Mouse (Mus musculus) hindbrain, embryonic 15.5 days (tissue): ENCODE results near the gene Agbl4. TPM values are rescaled to one million over a fixed set of nuclear protein-coding genes. Genes with fewer than 3 reads are reported as not detected.

Source experiments
- ATAC-seq: fragments of 200-750 bp; cut with Nextera tagmentation; 2 replicates; pipeline ENCODE4 v1.8.0; 2017; ENCODE audit warnings: low read depth, moderate number of reproducible peaks, moderate TSS enrichment; ENCODE audit not compliant: low FRiP score
- H3K27ac ChIP-seq: fragments of 300-500 bp; sonication (generic); replicated peaks from 2 replicates; pipeline ENCODE4 v1.5.1; 2015; ENCODE audit warnings: mild to moderate bottlenecking, inconsistent platforms
- H3K27me3 ChIP-seq: fragments of 300-500 bp; sonication (generic); 2 replicates; pipeline ENCODE4 v1.6.1; 2015; ENCODE audit warnings: control low read depth, inconsistent platforms
- H3K36me3 ChIP-seq: fragments of 300-500 bp; sonication (generic); 2 replicates; pipeline ENCODE4 v1.6.1; 2015; ENCODE audit warnings: control low read depth, inconsistent platforms
- H3K4me1 ChIP-seq: fragments of 300-500 bp; sonication (generic); replicated peaks from 2 replicates; pipeline ENCODE4 v1.6.1; 2015; ENCODE audit warnings: control low read depth, inconsistent platforms
- H3K4me2 ChIP-seq: fragments of 300-500 bp; sonication (generic); 2 replicates; pipeline ENCODE4 v1.6.1; 2015; ENCODE audit warnings: moderate library complexity, mild to moderate bottlenecking, inconsistent platforms
- H3K4me3 ChIP-seq: fragments of 300-500 bp; sonication (generic); 2 replicates; pipeline ENCODE4 v1.5.1; 2015; ENCODE audit warnings: mild to moderate bottlenecking, inconsistent platforms
- H3K9ac ChIP-seq: fragments of 300-500 bp; sonication (generic); 2 replicates; pipeline ENCODE4 v1.6.1; 2015; ENCODE audit warnings: inconsistent platforms
- H3K9me3 ChIP-seq: fragments of 300-500 bp; sonication (generic); 2 replicates; pipeline ENCODE4 v1.6.1; 2016; ENCODE audit warnings: control low read depth, inconsistent platforms
- WGBS: fragments of 180-500 bp; shearing (Covaris S2); methylation state at CpG from one replicate; pipeline ENCODE4 v1.1.7; 2015; 5-methylcytosine and 5-hydroxymethylcytosine counted together
- polyA plus RNA-seq: library from polyadenylated mRNA; unstranded; fragments of >200 nt; fragmentation: Nextera tagmentation; extraction: Ambion mirVana; gene quantifications from 2 replicates; pipeline ENCODE4 v1.2.1, GENCODE M21; 2015

Agbl4 gene
- polyA plus RNA-seq, 1 experiment from 2014 or later: 2.9 TPM

- Histone ChIP-seq H3K4me3 (no peak overlapping the region), H3K36me3 (no peaks in the 10 kb centered on the region), H3K4me1 (peaks cover 16% of the 10 kb centered on the region), H3K9ac (no peak overlapping the region), H3K4me2 (no peak overlapping the region), H3K9me3 (no peaks in the 10 kb centered on the region), H3K27ac (peak overlapping the region; percentile 17; the same call in 1 of the 2 replicates), H3K27me3 (no peaks in the 10 kb centered on the region)
- WGBS: 33% methylated on average over 4 of the region's 4 CpGs
- ATAC-seq: 0 out of 2 replicates have a peak, but pooled peaks have one; percentile 63
Observed at GRCm38 (mm10) chr4:111579115-111579862, 1181.8 kb downstream of the Agbl4 start.

- Histone ChIP-seq H3K9ac (no peak overlapping the region), H3K4me3 (no peak overlapping the region), H3K27ac (peak overlapping the region; percentile 17; the same call in 1 of the 2 replicates), H3K4me2 (no peak overlapping the region), H3K36me3 (no peaks in the 10 kb centered on the region), H3K4me1 (peaks cover 16% of the 10 kb centered on the region), H3K27me3 (no peaks in the 10 kb centered on the region), H3K9me3 (no peaks in the 10 kb centered on the region)
- WGBS: 26% methylated on average over 4 of the region's 4 CpGs
- ATAC-seq: 0 out of 2 replicates have a peak, but pooled peaks have one; percentile 30
Observed at GRCm38 (mm10) chr4:111579863-111580224, 1182.4 kb downstream of the Agbl4 start.

GRCm38 (mm10) chr4:111580239-111580638 is 1182.8 kb downstream of the Agbl4 start:
- Histone ChIP-seq H3K9me3 (no peaks in the 10 kb centered on the region), H3K27ac (peak overlapping the region; percentile 17; the same call in 1 of the 2 replicates), H3K4me2 (no peak overlapping the region), H3K9ac (no peak overlapping the region), H3K4me3 (no peak overlapping the region), H3K4me1 (peaks cover 16% of the 10 kb centered on the region), H3K36me3 (no peaks in the 10 kb centered on the region), H3K27me3 (no peaks in the 10 kb centered on the region)
- ATAC-seq: no peak
- WGBS: 93% methylated on average over 1 of the region's 1 CpGs

GRCm38 (mm10) chr4:111583562-111584237 is 1186.2 kb downstream of the Agbl4 start:
- H3K4me1 ChIP-seq: peaks cover 16% of the 10 kb centered on the region
- H3K9ac ChIP-seq: no peak overlapping the region

GRCm38 (mm10) chr4:111584286-111584685 is 1186.8 kb downstream of the Agbl4 start:
- no peak overlapping the region for H3K9ac ChIP-seq
- no peak overlapping the region for H3K4me2 ChIP-seq
- H3K4me3 ChIP-seq: no peak overlapping the region
- no peaks in the 10 kb centered on the region for H3K36me3 ChIP-seq
- 71% methylated on average over 7 of the region's 7 CpGs for WGBS
- H3K9me3 ChIP-seq: no peaks in the 10 kb centered on the region
- H3K27ac ChIP-seq: no peak overlapping the region
- ATAC-seq: no peak
- no peaks in the 10 kb centered on the region for H3K27me3 ChIP-seq
- peaks cover 15% of the 10 kb centered on the region for H3K4me1 ChIP-seq

More at GRCm38 (mm10) chr4:111583562-111584237, 1186.2 kb downstream of the Agbl4 start:
- H3K27ac ChIP-seq: no peak overlapping the region
- no peaks in the 10 kb centered on the region for H3K27me3 ChIP-seq
- ATAC-seq: peak; percentile 61
- WGBS: 67% methylated on average over 10 of the region's 10 CpGs
- H3K4me2 ChIP-seq: no peak overlapping the region
- H3K36me3 ChIP-seq: no peaks in the 10 kb centered on the region
- no peak overlapping the region for H3K4me3 ChIP-seq
- no peaks in the 10 kb centered on the region for H3K9me3 ChIP-seq

- Histone ChIP-seq H3K27me3 (no peaks in the 10 kb centered on the region), H3K4me3 (no peak overlapping the region), H3K27ac (no peak overlapping the region), H3K36me3 (no peaks in the 10 kb centered on the region), H3K4me1 (peaks cover 7% of the 10 kb centered on the region; the same call in 1 of the 2 replicates), H3K9me3 (no peaks in the 10 kb centered on the region), H3K9ac (no peak overlapping the region), H3K4me2 (no peak overlapping the region)
- 90% methylated on average over 1 of the region's 1 CpGs for WGBS
- no peak for ATAC-seq
Observed at GRCm38 (mm10) chr4:111588211-111588610, 1190.8 kb downstream of the Agbl4 start.

- no peaks in the 10 kb centered on the region for H3K27me3 ChIP-seq
- WGBS: 91% methylated on average over 4 of the region's 4 CpGs
- H3K4me2 ChIP-seq: no peak overlapping the region
- ATAC-seq: no peak
- H3K9ac ChIP-seq: no peak overlapping the region
- H3K4me1 ChIP-seq: no peaks in the 10 kb centered on the region
- no peak overlapping the region for H3K4me3 ChIP-seq
- no peaks in the 10 kb centered on the region for H3K36me3 ChIP-seq
- no peaks in the 10 kb centered on the region for H3K9me3 ChIP-seq
- H3K27ac ChIP-seq: no peak overlapping the region
Observed at GRCm38 (mm10) chr4:111589467-111590170, 1192.2 kb downstream of the Agbl4 start.

GRCm38 (mm10) chr4:111594655-111595295 is 1197.3 kb downstream of the Agbl4 start:
- no peak overlapping the region for H3K4me2 ChIP-seq
- no peaks in the 10 kb centered on the region for H3K9me3 ChIP-seq
- H3K9ac ChIP-seq: no peak overlapping the region
- 92% methylated on average over 3 of the region's 3 CpGs for WGBS
- no peak overlapping the region for H3K27ac ChIP-seq
- no peaks in the 10 kb centered on the region for H3K36me3 ChIP-seq
- peaks cover 10% of the 10 kb centered on the region; the same call in 1 of the 2 replicates for H3K4me1 ChIP-seq
- ATAC-seq: no peak
- no peak overlapping the region for H3K4me3 ChIP-seq
- no peaks in the 10 kb centered on the region for H3K27me3 ChIP-seq

- Histone ChIP-seq H3K9ac (no peak overlapping the region), H3K27me3 (no peaks in the 10 kb centered on the region), H3K36me3 (no peaks in the 10 kb centered on the region), H3K27ac (no peak overlapping the region), H3K4me2 (no peak overlapping the region), H3K4me3 (no peak overlapping the region), H3K9me3 (no peaks in the 10 kb centered on the region), H3K4me1 (peaks cover 10% of the 10 kb centered on the region; the same call in 1 of the 2 replicates)
- 88% methylated on average over 2 of the region's 2 CpGs for WGBS
- peak; percentile 94 for ATAC-seq
Observed at GRCm38 (mm10) chr4:111597249-111597661, 1199.8 kb downstream of the Agbl4 start.

- peak; percentile 29; the same call in 1 of the 2 replicates for ATAC-seq
Observed at GRCm38 (mm10) chr4:111597986-111598385, 1200.5 kb downstream of the Agbl4 start.

GRCm38 (mm10) chr4:111603194-111603593 is 1205.7 kb downstream of the Agbl4 start:
- no peaks in the 10 kb centered on the region; the same call in 1 of the 2 replicates for H3K4me1 ChIP-seq
- no peaks in the 10 kb centered on the region for H3K36me3 ChIP-seq
- H3K4me3 ChIP-seq: no peak overlapping the region
- H3K27me3 ChIP-seq: no peaks in the 10 kb centered on the region
- H3K27ac ChIP-seq: no peak overlapping the region
- WGBS: 95% methylated on average over 2 of the region's 2 CpGs
- no peaks in the 10 kb centered on the region for H3K9me3 ChIP-seq
- no peak for ATAC-seq
- no peak overlapping the region for H3K4me2 ChIP-seq
- H3K9ac ChIP-seq: no peak overlapping the region

More at GRCm38 (mm10) chr4:111597986-111598385, 1200.5 kb downstream of the Agbl4 start:
- Histone ChIP-seq H3K27ac (no peak overlapping the region), H3K27me3 (no peaks in the 10 kb centered on the region), H3K36me3 (no peaks in the 10 kb centered on the region), H3K9me3 (no peaks in the 10 kb centered on the region), H3K4me1 (peaks cover 10% of the 10 kb centered on the region; the same call in 1 of the 2 replicates), H3K4me3 (no peak overlapping the region), H3K9ac (no peak overlapping the region), H3K4me2 (no peak overlapping the region)
- 66% methylated on average over 1 of the region's 1 CpGs for WGBS
